Mouse (Mus musculus) megakaryocyte, embryonic 14.5 days (primary cell): ENCODE results near the gene Phka2.

ENCODE experiments used
- FLI1 ChIP-seq: IDR thresholded peaks from 2 replicates; pipeline ENCODE4 v1.6.1; 2012; ENCODE audit warnings: low read length, inconsistent platforms, mixed read lengths
- GATA1 ChIP-seq: IDR thresholded peaks from 3 replicates; pipeline ENCODE4 v1.6.1; 2012; ENCODE audit warnings: mixed read lengths, low read length, inconsistent platforms, borderline replicate concordance

- TF ChIP-seq GATA1 (no peak), FLI1 (no peak)
Observed at GRCm38 (mm10) chrX:160609849-160610248, 107.9 kb downstream of the Phka2 start.
